Mouse (Mus musculus) testis, adult 2 months (tissue): ENCODE data around the gene Emc8.

Source experiments
- CTCF ChIP-seq: fragments of 200-500 bp; IDR thresholded peaks from 2 replicates; pipeline ENCODE4 v1.5.1; 2012; ENCODE audit warnings: low read depth, mild to moderate bottlenecking, inconsistent platforms, low read length, moderate library complexity; ENCODE audit not compliant: control insufficient read depth, insufficient read depth, insufficient replicate concordance
- POLR2A ChIP-seq: fragments of 200-500 bp; IDR thresholded peaks from 2 replicates; pipeline ENCODE4 v1.6.1; 2012; ENCODE audit warnings: low read depth, mild to moderate bottlenecking, inconsistent platforms, low read length, moderate library complexity; ENCODE audit not compliant: control insufficient read depth

DNA sequence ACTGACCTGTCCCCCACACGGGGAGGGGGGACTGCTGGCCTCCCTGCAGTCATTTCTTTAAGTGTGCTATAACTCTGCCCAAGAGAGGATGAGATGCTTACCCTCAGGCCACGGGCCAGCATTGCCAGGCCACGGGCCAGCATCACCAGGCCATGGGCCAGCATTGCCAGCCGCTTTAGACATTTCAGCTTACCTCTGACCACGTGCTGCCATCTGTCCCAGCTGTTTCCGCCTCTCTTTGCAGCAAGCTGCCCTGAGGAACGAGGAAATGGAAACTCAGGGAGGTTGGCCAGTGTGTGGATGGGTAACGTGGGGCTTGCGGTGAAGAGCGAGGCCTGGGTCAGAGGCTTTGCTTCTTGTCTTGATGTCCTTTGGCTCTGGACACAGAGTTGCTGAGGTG lies 12.7 kb upstream of the Emc8 start:
- no peak for TF ChIP-seq CTCF
- no peak for TF ChIP-seq POLR2A
